9 mouse cellular contexts compared by ENCODE assay signal in the genomic region with DNA sequence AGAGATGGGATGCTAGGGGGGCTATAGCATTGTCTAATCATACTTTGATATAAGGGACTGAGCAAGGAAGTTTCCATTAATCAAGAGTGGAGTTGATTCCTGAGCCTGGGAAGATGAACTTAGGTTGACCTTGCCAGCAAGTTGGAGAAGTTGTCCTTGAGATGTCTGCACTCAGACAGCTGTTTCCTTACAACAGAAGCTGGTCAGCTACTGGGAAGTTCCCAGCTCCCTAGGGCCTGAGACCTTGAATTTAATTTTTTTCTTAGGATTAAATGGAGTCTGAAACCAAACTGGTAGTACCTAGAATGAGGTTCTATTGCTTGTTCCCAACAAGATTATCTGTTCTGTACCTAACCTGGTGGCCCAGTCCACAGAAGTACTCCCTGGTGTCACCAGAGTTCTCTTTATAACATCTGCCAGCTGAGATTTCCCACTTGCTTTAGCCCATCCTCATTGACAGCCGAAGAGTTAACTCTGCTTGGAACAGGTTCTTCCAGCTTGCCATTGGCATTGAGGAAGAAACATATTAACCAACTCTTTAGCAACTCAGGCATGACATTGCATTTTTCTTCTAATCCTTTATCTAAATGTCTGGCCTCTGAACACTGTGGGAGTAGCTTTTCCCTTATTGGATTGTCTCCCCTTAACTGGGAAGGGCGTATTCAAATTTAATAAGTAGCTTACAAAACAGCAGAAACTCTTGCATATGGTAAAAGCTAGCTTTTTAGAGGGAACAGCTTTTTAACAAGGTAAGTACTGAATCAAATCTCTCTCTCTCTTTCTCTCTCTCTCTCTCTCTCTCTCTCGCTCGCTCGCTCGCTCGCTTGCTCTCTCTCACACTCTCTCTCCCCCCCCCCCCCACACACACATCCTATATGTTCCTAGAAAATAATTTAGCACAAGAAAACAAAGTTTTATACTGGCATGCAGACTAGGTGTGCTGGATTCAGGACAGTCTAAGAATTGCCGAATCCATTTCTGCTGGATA. TPM values are rescaled to one million over a fixed set of nuclear protein-coding genes. Genes with fewer than 3 reads are reported as not detected.
DNase-seq lines count a peak whose midpoint lies in the region; ATAC-seq and TF ChIP-seq lines count a peak whose summit lies in the region.
"Had no signal": no experiment of that assay in that cellular context is flagged by ENCODE, and none has a peak within 500 bp of the region (broad histone marks: within the 10 kb centered on the region; RNA-seq: fewer than 3 reads in every experiment).

Gsta3 (plus strand) TSS at position 679 of the 988 bp plus-strand sequence.

- H3K79me2 ChIP-seq in heart, adult 2 months (replicated peaks; ENCODE audit: control insufficient read depth, insufficient read depth, low read length): no peaks in the 10 kb centered on the region

- 0 out of 2 replicates have a peak, but pooled peaks have one; percentile 17 for TF ChIP-seq POLR2A in heart, adult 2 months (IDR thresholded peaks at IDR 0.05; ENCODE audit: insufficient read depth, low read depth, low read length)

- H3K4me1 ChIP-seq in heart, adult 2 months (ENCODE audit: control insufficient read depth, insufficient read depth, low read length): no peaks in the 10 kb centered on the region
- H3K4me1 ChIP-seq in intestine, embryonic 16.5 days (ENCODE audit: control insufficient read depth, insufficient read depth, low read length): peaks cover 4% of the 10 kb centered on the region

- TF ChIP-seq EP300 in heart, adult 2 months (IDR thresholded peaks at IDR 0.05; ENCODE audit: insufficient read depth, low read depth, low read length): no peak

- TF ChIP-seq CTCF in heart, adult 2 months (IDR thresholded peaks at IDR 0.05): no peak

- peak in 1 of 2 experiments; percentile 11 for DNase-seq in heart, adult 2 months
- no peak for DNase-seq in heart, postnatal 4 days
- DNase-seq in adrenal gland, adult 2 months: peak; percentile 26
- DNase-seq in lung, postnatal 10 days: peak; percentile 27
- DNase-seq in cerebellum, adult 18-20 months: no peak
- no peak for DNase-seq in left cerebral cortex, adult 9 months (ENCODE audit: low spot score in 2 of 2)
- no peak for DNase-seq in spleen, adult 18-20 months

- 70% methylated on average over 8 of the region's 8 CpGs for WGBS in heart, adult 2 months
- 70% methylated on average over 8 of the region's 8 CpGs for WGBS in intestine, embryonic 16.5 days

- no peak within 1 kb of the TSS for H3K4me3 ChIP-seq in heart, adult 2 months
- no peak within 1 kb of the TSS for H3K4me3 ChIP-seq in intestine, embryonic 16.5 days (ENCODE audit: low read length)
- H3K4me3 ChIP-seq: heart, embryonic 13.5 days had no signal

- peak within 1 kb of the TSS; percentile 22; the same call in 1 of the 2 replicates for H3K4me2 ChIP-seq in intestine, embryonic 16.5 days (ENCODE audit: low read depth, low read length)
- H3K4me2 ChIP-seq: heart, embryonic 13.5 days had no signal

- H3K27ac ChIP-seq in heart, adult 2 months: peak within 1 kb of the TSS; percentile 12; the same call in 1 of the 2 replicates
- peak within 1 kb of the TSS; percentile 73 for H3K27ac ChIP-seq in intestine, embryonic 16.5 days (ENCODE audit: low read length)
- H3K27ac ChIP-seq: heart, embryonic 13.5 days had no signal

- 0 out of 2 replicates have a peak within 1 kb of the TSS, but pooled peaks have one; percentile 25 for H3K9ac ChIP-seq in heart, adult 2 months (ENCODE audit: low read depth, low read length)
- no peak within 1 kb of the TSS for H3K9ac ChIP-seq in intestine, embryonic 16.5 days (ENCODE audit: low read depth, low read length)
- H3K9ac ChIP-seq: heart, embryonic 13.5 days had no signal

- H3K36me3 ChIP-seq in heart, adult 2 months (ENCODE audit: control insufficient read depth, insufficient read depth, low read length): no peaks in the 10 kb centered on the region
- H3K36me3 ChIP-seq in intestine, embryonic 16.5 days (ENCODE audit: control insufficient read depth, insufficient read depth, low read length): no peaks in the 10 kb centered on the region
- H3K36me3 ChIP-seq: heart, embryonic 13.5 days had no signal

- intact Hi-C loops in heart, adult 2 months (cut with DNase I): no loop called here

- no peaks in the 10 kb centered on the region for H3K27me3 ChIP-seq in heart, adult 2 months (ENCODE audit: control insufficient read depth, insufficient read depth, low read length)
- H3K27me3 ChIP-seq in intestine, embryonic 16.5 days (replicated peaks; ENCODE audit: control insufficient read depth, insufficient read depth, low read length): no peaks in the 10 kb centered on the region

- H3K9me3 ChIP-seq in intestine, embryonic 16.5 days (ENCODE audit: control insufficient read depth, low read length): no peaks in the 10 kb centered on the region
- H3K9me3 ChIP-seq: heart, embryonic 13.5 days had no signal

- peak; percentile 96 for ATAC-seq in intestine, embryonic 16.5 days

RNA-seq across cellular contexts. Expression of gene Gsta3, which starts in this region (rescaled TPM):
- 10 to 100 TPM in 1 of 2 experiments, 1 to 10 TPM in 1; 9.9 to 12.2 TPM for total RNA-seq in heart, adult 2 months (2021)
- polyA plus RNA-seq in heart, adult 2 months (2012; rRNA removed): 5.0 and 6.6 TPM in 2 replicates
- under 1 TPM; 0.62 to 0.83 TPM for total RNA-seq in heart, postnatal 4 days (2021)
- 100 to 1,000 TPM in 1 of 2 experiments, 10 to 100 TPM in 1; 15.0 to 138 TPM for total RNA-seq in adrenal gland, adult 2 months (2021)
- 3.9 and 4.1 TPM in 2 replicates for polyA plus RNA-seq in adrenal gland, adult 2 months (2012; rRNA removed)
- polyA plus RNA-seq in intestine, embryonic 16.5 days (2015; fragmentation: Nextera tagmentation; extraction: Ambion mirVana): 11.9 and 17.9 TPM in 2 replicates

Comparison
In these comparisons a context has a peak if more than half of its experiments do, and no peak if none do; other contexts are left out.
1. RNA of gene Gsta3 (total RNA-seq): 15.0 to 138 TPM in adrenal gland, adult 2 months and 9.9 to 12.2 TPM in heart, adult 2 months; 0.62 to 0.83 TPM in heart, postnatal 4 days; every median in the first group is over 4 times any median in the second.
2. DNase-seq: peak in adrenal gland, adult 2 months (single experiment) and lung, postnatal 10 days (single experiment); none in heart, postnatal 4 days (single experiment), cerebellum, adult 18-20 months (0 of 2), left cerebral cortex, adult 9 months (0 of 2) and spleen, adult 18-20 months (0 of 2).